Mouse (Mus musculus) MEL (cell line): ENCODE results near the gene Kcnn3. TPM values are rescaled to one million over a fixed set of nuclear protein-coding genes. Genes with fewer than 3 reads are reported as not detected.

Source experiments
- DNase-seq: peaks from one replicate; pipeline ENCODE4 v3.0.0; 2011; ENCODE audit warnings: low read depth, low spot score
- H3K27ac ChIP-seq: 2 replicates; pipeline ENCODE4 v1.5.1; 2012; ENCODE audit warnings: low read depth, mild to moderate bottlenecking, control low read depth, low read length, moderate library complexity; ENCODE audit not compliant: control insufficient read depth
- H3K27me3 ChIP-seq, 2 experiments: fragments of 150-350 bp in 1 of 2; sonication (generic) in 1 of 2; 2 replicates each; pipeline ENCODE4 v1.6.1; 2012; ENCODE audit warnings: low read length in 2 of 2, mild to moderate bottlenecking in 2 of 2, improper control_type of control experiment in 1 of 2, moderate library complexity in 1 of 2; ENCODE audit not compliant: insufficient read depth in 2 of 2, control insufficient read depth in 1 of 2
- H3K36me3 ChIP-seq, 2 experiments: 2 replicates each; pipeline ENCODE4 v1.6.1; 2012 to 2014; ENCODE audit warnings: low read length in 2 of 2, improper control_type of control experiment in 1 of 2, inconsistent platforms in 1 of 2, mild to moderate bottlenecking in 1 of 2; ENCODE audit not compliant: insufficient read depth in 2 of 2, control insufficient read depth in 1 of 2
- H3K4me1 ChIP-seq, 2 experiments: fragments of 150-350 bp in 1 of 2; sonication (generic) in 1 of 2; 2 replicates each; pipeline ENCODE4 v1.6.1; 2012; ENCODE audit warnings: low read length in 2 of 2, improper control_type of control experiment in 1 of 2, mild to moderate bottlenecking in 1 of 2; ENCODE audit not compliant: insufficient read depth in 2 of 2, control insufficient read depth in 1 of 2
- H3K4me3 ChIP-seq, 2 experiments: fragments of 150-350 bp in 1 of 2; sonication (generic) in 1 of 2; 2 replicates each; pipeline ENCODE4 v1.5.1; 2012; ENCODE audit warnings: low read depth in 2 of 2, low read length in 2 of 2, mild to moderate bottlenecking in 2 of 2, moderate library complexity in 2 of 2, control low read depth in 1 of 2, improper control_type of control experiment in 1 of 2; ENCODE audit not compliant: control insufficient read depth in 1 of 2, insufficient read depth in 1 of 2
- H3K79me2 ChIP-seq: 2 replicates; pipeline ENCODE4 v1.6.1; 2012; ENCODE audit warnings: mild to moderate bottlenecking, low read length, moderate library complexity; ENCODE audit not compliant: control insufficient read depth, poor library complexity, insufficient read depth
- H3K9ac ChIP-seq: 2 replicates; pipeline ENCODE4 v1.6.1; 2012; ENCODE audit warnings: low read depth, mild to moderate bottlenecking, control low read depth, low read length, moderate library complexity; ENCODE audit not compliant: control insufficient read depth, poor library complexity, severe bottlenecking
- H3K9me3 ChIP-seq: fragments of 150-350 bp; sonication (generic); replicated peaks from 2 replicates; pipeline ENCODE4 v1.6.1; 2012; ENCODE audit warnings: mild to moderate bottlenecking, low read length, improper control_type of control experiment, moderate library complexity; ENCODE audit not compliant: insufficient read depth
- BHLHE40 ChIP-seq: IDR thresholded peaks from 2 replicates; pipeline ENCODE4 v1.6.1; 2012; ENCODE audit warnings: low read depth, mild to moderate bottlenecking, inconsistent platforms, low read length, improper control_type of control experiment, borderline replicate concordance
- CHD2 ChIP-seq: IDR thresholded peaks from 2 replicates; pipeline ENCODE4 v1.6.1; 2011; ENCODE audit warnings: low read length, improper control_type of control experiment
- E2F4 ChIP-seq: IDR thresholded peaks from 2 replicates; pipeline ENCODE4 v1.6.1; 2011; ENCODE audit warnings: low read depth, low read length, improper control_type of control experiment, borderline replicate concordance
- ELF1 ChIP-seq: IDR thresholded peaks from 2 replicates; pipeline ENCODE4 v1.6.1; 2014; ENCODE audit warnings: low read depth, mild to moderate bottlenecking, inconsistent platforms, low read length, improper control_type of control experiment, moderate library complexity
- GABPA ChIP-seq: IDR thresholded peaks from 2 replicates; pipeline ENCODE4 v1.6.1; 2012; ENCODE audit warnings: low read depth, mild to moderate bottlenecking, inconsistent platforms, low read length, improper control_type of control experiment, moderate library complexity
- GATA1 ChIP-seq: IDR thresholded peaks from 2 replicates; pipeline ENCODE4 v1.6.1; 2011; ENCODE audit warnings: low read depth, low read length, improper control_type of control experiment
- JUND ChIP-seq: IDR thresholded peaks from 2 replicates; pipeline ENCODE4 v1.6.1; 2011; ENCODE audit warnings: low read depth, mild to moderate bottlenecking, improper control_type of control experiment, low read length
- KAT2A ChIP-seq: conservative IDR thresholded peaks from 2 replicates; pipeline ENCODE4 v1.6.1; 2012; ENCODE audit warnings: low read depth, low read length, improper control_type of control experiment, inconsistent platforms
- MAFK ChIP-seq: IDR thresholded peaks from 2 replicates; pipeline ENCODE4 v1.6.1; 2011; ENCODE audit warnings: low read depth, mild to moderate bottlenecking, low read length, improper control_type of control experiment, borderline replicate concordance
- MAX ChIP-seq: IDR thresholded peaks from 2 replicates; pipeline ENCODE4 v1.6.1; 2011; ENCODE audit warnings: low read length, improper control_type of control experiment
- MEF2A ChIP-seq: IDR thresholded peaks from 2 replicates; pipeline ENCODE4 v1.6.1; 2014; ENCODE audit warnings: low read depth, mild to moderate bottlenecking, inconsistent platforms, low read length, improper control_type of control experiment; ENCODE audit not compliant: poor library complexity, insufficient replicate concordance, severe bottlenecking; ENCODE audit errors: extremely low read depth
- MYB ChIP-seq: IDR thresholded peaks from 2 replicates; pipeline ENCODE4 v1.6.1; 2011; ENCODE audit warnings: mild to moderate bottlenecking, low read depth, low read length, improper control_type of control experiment
- NRF1 ChIP-seq: IDR thresholded peaks from 2 replicates; pipeline ENCODE4 v1.6.1; 2014; ENCODE audit warnings: low read depth, mild to moderate bottlenecking, inconsistent platforms, low read length, improper control_type of control experiment, moderate library complexity; ENCODE audit not compliant: poor library complexity, insufficient read depth, severe bottlenecking
- POLR2A ChIP-seq, 2 experiments: IDR thresholded peaks; 2 replicates each; pipeline ENCODE4 v1.6.1; 2011 to 2012; ENCODE audit warnings: low read length in 2 of 2, mild to moderate bottlenecking in 2 of 2, control low read depth in 1 of 2, improper control_type of control experiment in 1 of 2, low read depth in 1 of 2, moderate library complexity in 1 of 2; ENCODE audit not compliant: control insufficient read depth in 1 of 2, insufficient read depth in 1 of 2, poor library complexity in 1 of 2
- POLR2AphosphoS5 ChIP-seq: IDR thresholded peaks from 2 replicates; pipeline ENCODE4 v1.6.1; 2012; ENCODE audit warnings: low read depth, borderline replicate concordance, mild to moderate bottlenecking, inconsistent platforms, low read length, moderate library complexity, mixed read lengths
- SMC3 ChIP-seq: IDR thresholded peaks from 2 replicates; pipeline ENCODE4 v1.6.1; 2011; ENCODE audit warnings: low read depth, low read length, improper control_type of control experiment
- TCF12 ChIP-seq: IDR thresholded peaks from 2 replicates; pipeline ENCODE4 v1.6.1; 2014; ENCODE audit warnings: low read depth, mild to moderate bottlenecking, inconsistent platforms, low read length, improper control_type of control experiment, moderate library complexity
- UBTF ChIP-seq: IDR thresholded peaks from 2 replicates; pipeline ENCODE4 v1.6.1; 2012; ENCODE audit warnings: low read depth, mild to moderate bottlenecking, inconsistent platforms, low read length, improper control_type of control experiment, moderate library complexity, borderline replicate concordance; ENCODE audit not compliant: insufficient read depth
- ZKSCAN1 ChIP-seq: IDR thresholded peaks from 2 replicates; pipeline ENCODE4 v1.6.1; 2012; ENCODE audit warnings: low read depth, mild to moderate bottlenecking, inconsistent platforms, low read length, improper control_type of control experiment, moderate library complexity
- ZNF384 ChIP-seq: IDR thresholded peaks from 2 replicates; pipeline ENCODE4 v1.6.1; 2012; ENCODE audit warnings: low read depth, mild to moderate bottlenecking, inconsistent platforms, low read length, improper control_type of control experiment
- polyA plus RNA-seq, 2 experiments: library from polyadenylated mRNA; stranded (reverse) in 1 of 2; unstranded in 1 of 2; fragments of >175 nt in 1 of 2; fragments of >200 nt in 1 of 2; gene quantifications; 2 replicates each; pipeline versions ENCODE4 v1.2.1 to v1.2.4; 2012; ENCODE audit warnings: low replicate concordance in 2 of 2, low read depth in 1 of 2; ENCODE audit not compliant: insufficient read length in 2 of 2, insufficient read depth in 1 of 2, missing spikeins in 1 of 2
- total RNA-seq: library from RNA; depleted of rRNA; stranded (reverse); fragments of 300-350 nt; gene quantifications from 2 replicates; pipeline ENCODE4 v1.2.3, GENCODE M21; 2012

Kcnn3 gene
- total and polyA plus RNA-seq, 3 experiments: 0.04 TPM; not detected in 2

DNA sequence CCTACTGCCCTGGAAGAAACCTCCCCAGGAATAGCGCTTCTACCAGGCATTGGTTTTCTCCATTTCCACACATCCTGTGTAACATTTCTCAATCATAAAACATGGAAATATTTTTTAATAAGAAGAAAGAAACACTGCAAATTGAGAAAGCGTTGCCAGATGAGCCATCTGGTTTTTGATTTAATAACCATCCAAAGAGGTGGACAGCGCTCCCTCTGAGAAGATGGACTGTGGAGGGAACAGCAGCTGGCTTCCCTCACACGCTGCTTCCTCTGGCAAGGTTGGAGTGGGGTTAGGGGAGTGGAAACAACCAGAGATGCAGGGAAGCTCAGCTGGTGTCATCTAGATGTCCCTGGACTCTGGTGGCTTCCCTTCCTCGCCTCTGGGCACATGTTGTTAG is 111.8 kb downstream of the Kcnn3 start:
- no peaks in the 10 kb centered on the region for H3K79me2 ChIP-seq
- TF ChIP-seq ELF1: no peak
- no peak for TF ChIP-seq MEF2A
- no peak for TF ChIP-seq MYB
- TF ChIP-seq KAT2A: no peak
- TF ChIP-seq ZKSCAN1: no peak
- TF ChIP-seq BHLHE40: no peak
- TF ChIP-seq POLR2A (IDR thresholded peaks at IDR 0.05; ENCODE audit: control insufficient read depth in 1 of 2, insufficient read depth in 1 of 2, low read depth in 1 of 2, low read length in 2 of 2, poor library complexity in 1 of 2): no peak
- no peak for TF ChIP-seq POLR2AphosphoS5
- no peak for TF ChIP-seq GABPA
- TF ChIP-seq MAFK: no peak
- TF ChIP-seq, all 39 proteins: peak for 0
- H3K9ac ChIP-seq: no peak overlapping the region
- no peak overlapping the region for H3K27ac ChIP-seq
- no peaks in the 10 kb centered on the region for H3K36me3 ChIP-seq
- no peaks in the 10 kb centered on the region for H3K4me1 ChIP-seq
- H3K9me3 ChIP-seq: no peaks in the 10 kb centered on the region
- no peak for DNase-seq
- no peak overlapping the region for H3K4me3 ChIP-seq
- peaks cover 3 to 14% of the 10 kb centered on the region in 2 experiments for H3K27me3 ChIP-seq

- H3K4me3 ChIP-seq: no peak overlapping the region
- no peaks in the 10 kb centered on the region for H3K9me3 ChIP-seq
- H3K27ac ChIP-seq: no peak overlapping the region
- no peak for DNase-seq
- no peaks in the 10 kb centered on the region for H3K79me2 ChIP-seq
- H3K4me1 ChIP-seq: no peaks in the 10 kb centered on the region
- TF ChIP-seq BHLHE40 (no peak), SMC3 (no peak), E2F4 (no peak), NRF1 (no peak), GATA1 (no peak), UBTF (no peak), POLR2A (IDR thresholded peaks at IDR 0.05; ENCODE audit: control insufficient read depth in 1 of 2, insufficient read depth in 1 of 2, low read depth in 1 of 2, low read length in 2 of 2, poor library complexity in 1 of 2) (no peak), MAX (no peak), JUND (no peak), TCF12 (no peak), CHD2 (no peak), ZNF384 (no peak), KAT2A (no peak)
- no peaks in the 10 kb centered on the region for H3K36me3 ChIP-seq
- peaks cover 7 to 13% of the 10 kb centered on the region in 2 experiments for H3K27me3 ChIP-seq
- H3K9ac ChIP-seq: no peak overlapping the region
Observed at GRCm38 (mm10) chr3:89633531-89633930, 113.6 kb downstream of the Kcnn3 start.
